Mouse (Mus musculus): Measurements from ENCODE around the gene Nav1. TPM values are rescaled to one million over a fixed set of nuclear protein-coding genes. Genes with fewer than 3 reads are reported as not detected.

Gene Nav1
- polyA plus RNA-seq, 1 experiment from 2014 or later = 11.5 TPM

- WGBS = 27% methylated on average over 9 of the region's 9 CpGs
- H3K4me1 ChIP-seq (replicated peaks; ENCODE audit: control insufficient read depth, insufficient read depth, low read length) = peaks cover 43% of the 10 kb centered on the region
- peak; percentile 69 for ATAC-seq (ENCODE audit: low read depth)
- H3K4me2 ChIP-seq (ENCODE audit: low read depth, low read length) = no peak overlapping the region
- H3K27me3 ChIP-seq (ENCODE audit: control insufficient read depth, insufficient read depth, low read depth, low read length) = no peaks in the 10 kb centered on the region
- H3K9me3 ChIP-seq (ENCODE audit: control insufficient read depth, low read length) = no peaks in the 10 kb centered on the region
- H3K36me3 ChIP-seq (ENCODE audit: control insufficient read depth, insufficient read depth, low read length) = no peaks in the 10 kb centered on the region
- H3K27ac ChIP-seq (ENCODE audit: low read length) = peak overlapping the region; percentile 38
- no peak overlapping the region for H3K9ac ChIP-seq (ENCODE audit: low read length)
- no peak overlapping the region for H3K4me3 ChIP-seq (ENCODE audit: low read length)
Observed at GRCm38 (mm10) chr1:135563781-135564414, 43.2 kb downstream of the Nav1 start.

- Histone ChIP-seq H3K27ac (ENCODE audit: low read length) (peak overlapping the region; percentile 38), H3K4me1 (replicated peaks; ENCODE audit: control insufficient read depth, insufficient read depth, low read length) (peaks cover 45% of the 10 kb centered on the region), H3K36me3 (ENCODE audit: control insufficient read depth, insufficient read depth, low read length) (no peaks in the 10 kb centered on the region), H3K9me3 (ENCODE audit: control insufficient read depth, low read length) (no peaks in the 10 kb centered on the region), H3K4me3 (ENCODE audit: low read length) (no peak overlapping the region), H3K9ac (ENCODE audit: low read length) (no peak overlapping the region), H3K27me3 (ENCODE audit: control insufficient read depth, insufficient read depth, low read depth, low read length) (no peaks in the 10 kb centered on the region), H3K4me2 (ENCODE audit: low read depth, low read length) (no peak overlapping the region)
- ATAC-seq (ENCODE audit: low read depth) = peak; percentile 44
- 45% methylated on average over 8 of the region's 8 CpGs for WGBS
Observed at GRCm38 (mm10) chr1:135562982-135563650, 44.0 kb downstream of the Nav1 start.

- WGBS = 6% methylated on average over 4 of the region's 4 CpGs
- peaks cover 50% of the 10 kb centered on the region for H3K4me1 ChIP-seq (replicated peaks; ENCODE audit: control insufficient read depth, insufficient read depth, low read length)
- no peaks in the 10 kb centered on the region for H3K27me3 ChIP-seq (ENCODE audit: control insufficient read depth, insufficient read depth, low read depth, low read length)
- no peak overlapping the region for H3K9ac ChIP-seq (ENCODE audit: low read length)
- no peaks in the 10 kb centered on the region for H3K36me3 ChIP-seq (ENCODE audit: control insufficient read depth, insufficient read depth, low read length)
- ATAC-seq (ENCODE audit: low read depth) = no peak
- no peak overlapping the region for H3K4me3 ChIP-seq (ENCODE audit: low read length)
- no peak overlapping the region for H3K27ac ChIP-seq (ENCODE audit: low read length)
- no peaks in the 10 kb centered on the region for H3K9me3 ChIP-seq (ENCODE audit: control insufficient read depth, low read length)
- H3K4me2 ChIP-seq (ENCODE audit: low read depth, low read length) = no peak overlapping the region
Observed at GRCm38 (mm10) chr1:135562115-135562514, 45.0 kb downstream of the Nav1 start.

- no peaks in the 10 kb centered on the region for H3K36me3 ChIP-seq (ENCODE audit: control insufficient read depth, insufficient read depth, low read length)
- H3K9me3 ChIP-seq (ENCODE audit: control insufficient read depth, low read length) = no peaks in the 10 kb centered on the region
- H3K27me3 ChIP-seq (ENCODE audit: control insufficient read depth, insufficient read depth, low read depth, low read length) = no peaks in the 10 kb centered on the region
- no peak overlapping the region for H3K9ac ChIP-seq (ENCODE audit: low read length)
- ATAC-seq (ENCODE audit: low read depth) = no peak
- H3K4me2 ChIP-seq (ENCODE audit: low read depth, low read length) = no peak overlapping the region
- no peak overlapping the region; the same call in 1 of the 2 replicates for H3K27ac ChIP-seq (ENCODE audit: low read length)
- 36% methylated on average over 6 of the region's 6 CpGs for WGBS
- peaks cover 50% of the 10 kb centered on the region for H3K4me1 ChIP-seq (replicated peaks; ENCODE audit: control insufficient read depth, insufficient read depth, low read length)
- H3K4me3 ChIP-seq (ENCODE audit: low read length) = no peak overlapping the region
Observed at GRCm38 (mm10) chr1:135561282-135561681, 45.8 kb downstream of the Nav1 start.

- no peaks in the 10 kb centered on the region for H3K27me3 ChIP-seq (ENCODE audit: control insufficient read depth, insufficient read depth, low read depth, low read length)
- WGBS = 41% methylated on average over 6 of the region's 6 CpGs
- peaks cover 42% of the 10 kb centered on the region for H3K4me1 ChIP-seq (replicated peaks; ENCODE audit: control insufficient read depth, insufficient read depth, low read length)
- H3K4me2 ChIP-seq (ENCODE audit: low read depth, low read length) = no peak overlapping the region
- H3K36me3 ChIP-seq (ENCODE audit: control insufficient read depth, insufficient read depth, low read length) = no peaks in the 10 kb centered on the region
- no peak overlapping the region for H3K9ac ChIP-seq (ENCODE audit: low read length)
- ATAC-seq (ENCODE audit: low read depth) = peak; percentile 61
- peak overlapping the region; percentile 26 for H3K27ac ChIP-seq (ENCODE audit: low read length)
- no peak overlapping the region for H3K4me3 ChIP-seq (ENCODE audit: low read length)
- no peaks in the 10 kb centered on the region for H3K9me3 ChIP-seq (ENCODE audit: control insufficient read depth, low read length)
Observed at GRCm38 (mm10) chr1:135557976-135558375, 49.1 kb downstream of the Nav1 start.

GRCm38 (mm10) chr1:135555885-135556284 is 51.2 kb downstream of the Nav1 start:
- no peaks in the 10 kb centered on the region for H3K27me3 ChIP-seq (ENCODE audit: control insufficient read depth, insufficient read depth, low read depth, low read length)
- no peak overlapping the region for H3K4me2 ChIP-seq (ENCODE audit: low read depth, low read length)
- no peaks in the 10 kb centered on the region for H3K36me3 ChIP-seq (ENCODE audit: control insufficient read depth, insufficient read depth, low read length)
- H3K4me1 ChIP-seq (replicated peaks; ENCODE audit: control insufficient read depth, insufficient read depth, low read length) = peaks cover 25% of the 10 kb centered on the region
- no peak overlapping the region for H3K27ac ChIP-seq (ENCODE audit: low read length)
- no peak overlapping the region for H3K9ac ChIP-seq (ENCODE audit: low read length)
- no peak for ATAC-seq (ENCODE audit: low read depth)
- 86% methylated on average over 8 of the region's 8 CpGs for WGBS
- H3K9me3 ChIP-seq (ENCODE audit: control insufficient read depth, low read length) = no peaks in the 10 kb centered on the region
- no peak overlapping the region for H3K4me3 ChIP-seq (ENCODE audit: low read length)

GRCm38 (mm10) chr1:135554632-135555260 is 52.3 kb downstream of the Nav1 start:
- Histone ChIP-seq H3K4me1 (replicated peaks; ENCODE audit: control insufficient read depth, insufficient read depth, low read length) (peaks cover 20% of the 10 kb centered on the region), H3K27me3 (ENCODE audit: control insufficient read depth, insufficient read depth, low read depth, low read length) (no peaks in the 10 kb centered on the region), H3K36me3 (ENCODE audit: control insufficient read depth, insufficient read depth, low read length) (no peaks in the 10 kb centered on the region), H3K9ac (ENCODE audit: low read length) (no peak overlapping the region), H3K9me3 (ENCODE audit: control insufficient read depth, low read length) (no peaks in the 10 kb centered on the region), H3K27ac (ENCODE audit: low read length) (peak overlapping the region; percentile 6; the same call in 1 of the 2 replicates), H3K4me3 (ENCODE audit: low read length) (no peak overlapping the region), H3K4me2 (ENCODE audit: low read depth, low read length) (no peak overlapping the region)
- ATAC-seq (ENCODE audit: low read depth) = peak; percentile 75
- WGBS = 21% methylated on average over 17 of the region's 17 CpGs

GRCm38 (mm10) chr1:135553615-135554014 is 53.5 kb downstream of the Nav1 start:
- H3K4me3 ChIP-seq (ENCODE audit: low read length) = no peak overlapping the region
- WGBS = 83% methylated on average over 4 of the region's 4 CpGs
- peaks cover 26% of the 10 kb centered on the region for H3K4me1 ChIP-seq (replicated peaks; ENCODE audit: control insufficient read depth, insufficient read depth, low read length)
- no peaks in the 10 kb centered on the region for H3K27me3 ChIP-seq (ENCODE audit: control insufficient read depth, insufficient read depth, low read depth, low read length)
- no peak for ATAC-seq (ENCODE audit: low read depth)
- no peak overlapping the region for H3K4me2 ChIP-seq (ENCODE audit: low read depth, low read length)
- no peaks in the 10 kb centered on the region for H3K9me3 ChIP-seq (ENCODE audit: control insufficient read depth, low read length)
- no peaks in the 10 kb centered on the region for H3K36me3 ChIP-seq (ENCODE audit: control insufficient read depth, insufficient read depth, low read length)
- H3K9ac ChIP-seq (ENCODE audit: low read length) = no peak overlapping the region
- no peak overlapping the region for H3K27ac ChIP-seq (ENCODE audit: low read length)

- no peak overlapping the region for H3K9ac ChIP-seq (ENCODE audit: low read length)
- H3K9me3 ChIP-seq (ENCODE audit: control insufficient read depth, low read length) = no peaks in the 10 kb centered on the region
- H3K4me1 ChIP-seq (replicated peaks; ENCODE audit: control insufficient read depth, insufficient read depth, low read length) = peaks cover 25% of the 10 kb centered on the region
- no peak overlapping the region for H3K4me3 ChIP-seq (ENCODE audit: low read length)
- 68% methylated on average over 4 of the region's 4 CpGs for WGBS
- no peak for ATAC-seq (ENCODE audit: low read depth)
- no peak overlapping the region for H3K27ac ChIP-seq (ENCODE audit: low read length)
- no peak overlapping the region for H3K4me2 ChIP-seq (ENCODE audit: low read depth, low read length)
- no peaks in the 10 kb centered on the region for H3K36me3 ChIP-seq (ENCODE audit: control insufficient read depth, insufficient read depth, low read length)
- no peaks in the 10 kb centered on the region for H3K27me3 ChIP-seq (ENCODE audit: control insufficient read depth, insufficient read depth, low read depth, low read length)
Observed at GRCm38 (mm10) chr1:135553154-135553553, 53.9 kb downstream of the Nav1 start.

Data from lung, embryonic 16.5 days (tissue).